Mouse (Mus musculus): ENCODE data around the gene Cops9. TPM values are rescaled to one million over a fixed set of nuclear protein-coding genes. Genes with fewer than 3 reads are reported as not detected.

Cops9 gene
- polyA plus RNA-seq, 1 experiment from 2014 or later: 354 TPM

- H3K4me1 ChIP-seq: no peaks in the 10 kb centered on the region
- no peak overlapping the region for H3K4me3 ChIP-seq
- no peaks in the 10 kb centered on the region for H3K9me3 ChIP-seq
- no peak overlapping the region for H3K4me2 ChIP-seq
- H3K36me3 ChIP-seq: peaks cover 7% of the 10 kb centered on the region; the same call in 1 of the 2 replicates
- WGBS: 66% methylated on average over 5 of the region's 5 CpGs
- H3K9ac ChIP-seq: no peak overlapping the region
- no peaks in the 10 kb centered on the region for H3K27me3 ChIP-seq
- H3K27ac ChIP-seq: no peak overlapping the region
- ATAC-seq (ENCODE audit: borderline replicate concordance, extremely low read depth, low FRiP score, low TSS enrichment): no peak
Observed at GRCm38 (mm10) chr1:92632196-92632595, 9.6 kb downstream of the Cops9 start.

DNA sequence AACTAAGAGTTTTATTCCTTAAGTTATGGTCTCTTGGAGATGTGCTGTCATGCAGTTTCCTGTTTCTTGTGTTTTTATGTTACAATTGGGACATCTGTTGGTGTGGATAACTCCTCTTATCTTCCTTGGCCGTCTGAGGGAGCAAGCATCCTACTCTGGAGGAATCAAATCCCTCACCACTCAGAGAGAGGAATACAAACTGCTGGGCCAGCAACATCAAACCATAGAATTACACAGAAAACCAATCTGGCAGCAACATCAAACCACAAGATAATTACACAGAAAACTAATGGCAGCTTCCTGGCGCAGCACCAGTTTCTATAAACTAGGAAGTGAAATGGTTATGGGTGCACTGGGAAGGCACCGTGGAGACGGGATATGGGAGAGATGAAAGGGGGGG is 13.6 kb downstream of the Cops9 start:
- Histone ChIP-seq H3K4me1 (no peaks in the 10 kb centered on the region), H3K9me3 (no peaks in the 10 kb centered on the region), H3K27me3 (no peaks in the 10 kb centered on the region), H3K4me2 (no peak overlapping the region), H3K27ac (no peak overlapping the region), H3K4me3 (no peak overlapping the region), H3K9ac (no peak overlapping the region), H3K36me3 (no peaks in the 10 kb centered on the region)
- 39% methylated on average over 4 of the region's 4 CpGs for WGBS
- ATAC-seq (ENCODE audit: borderline replicate concordance, extremely low read depth, low FRiP score, low TSS enrichment): no peak

DNA sequence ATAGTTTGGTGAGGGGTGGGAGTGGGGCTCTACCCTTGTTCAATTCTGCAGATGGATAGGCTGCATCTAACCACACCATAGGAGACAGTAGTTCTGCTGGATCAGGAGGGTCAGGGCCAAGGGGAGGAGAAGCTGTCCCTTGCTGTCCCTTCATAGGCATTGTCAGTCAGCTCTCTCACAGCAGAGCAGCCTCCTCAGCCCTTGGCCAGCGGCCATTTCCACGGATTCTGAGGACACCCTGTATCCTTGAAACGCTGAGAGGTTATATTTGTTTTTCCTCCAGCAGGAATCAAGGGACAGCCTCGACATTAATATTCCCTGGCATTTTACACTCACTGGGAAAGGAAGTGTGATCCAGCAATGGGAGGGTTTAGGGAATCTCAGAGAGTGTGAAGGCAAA is 23.4 kb downstream of the Cops9 start:
- no peak overlapping the region for H3K27ac ChIP-seq
- 28% methylated on average over 4 of the region's 4 CpGs for WGBS
- ATAC-seq (ENCODE audit: borderline replicate concordance, extremely low read depth, low FRiP score, low TSS enrichment): no peak
- no peak overlapping the region for H3K4me2 ChIP-seq
- no peaks in the 10 kb centered on the region for H3K36me3 ChIP-seq
- H3K4me1 ChIP-seq: no peaks in the 10 kb centered on the region
- no peak overlapping the region for H3K4me3 ChIP-seq
- H3K9ac ChIP-seq: no peak overlapping the region
- H3K9me3 ChIP-seq: no peaks in the 10 kb centered on the region
- no peaks in the 10 kb centered on the region for H3K27me3 ChIP-seq

GRCm38 (mm10) chr1:92617488-92617887 is 24.3 kb downstream of the Cops9 start, which contains the start of gene Olfr12:
TSS of gene Olfr12 (plus strand) at chr1:92617788.
- Histone ChIP-seq H3K4me1 (no peaks in the 10 kb centered on the region), H3K27ac (no peak within 1 kb of the TSS), H3K27me3 (no peaks in the 10 kb centered on the region), H3K9me3 (no peaks in the 10 kb centered on the region), H3K36me3 (no peaks in the 10 kb centered on the region), H3K9ac (no peak within 1 kb of the TSS), H3K4me3 (no peak within 1 kb of the TSS), H3K4me2 (no peak within 1 kb of the TSS)
- ATAC-seq (ENCODE audit: borderline replicate concordance, extremely low read depth, low FRiP score, low TSS enrichment): no peak
- WGBS: 45% methylated on average over 2 of the region's 2 CpGs

- WGBS: 74% methylated on average over 1 of the region's 1 CpGs
- no peak for ATAC-seq (ENCODE audit: borderline replicate concordance, extremely low read depth, low FRiP score, low TSS enrichment)
- no peak overlapping the region for H3K4me3 ChIP-seq
- H3K9me3 ChIP-seq: no peaks in the 10 kb centered on the region
- no peak overlapping the region for H3K27ac ChIP-seq
- no peak overlapping the region for H3K9ac ChIP-seq
- no peaks in the 10 kb centered on the region for H3K36me3 ChIP-seq
- H3K27me3 ChIP-seq: no peaks in the 10 kb centered on the region
- H3K4me2 ChIP-seq: no peak overlapping the region
- H3K4me1 ChIP-seq: no peaks in the 10 kb centered on the region
Observed at GRCm38 (mm10) chr1:92616046-92616445, 25.7 kb downstream of the Cops9 start.

DNA sequence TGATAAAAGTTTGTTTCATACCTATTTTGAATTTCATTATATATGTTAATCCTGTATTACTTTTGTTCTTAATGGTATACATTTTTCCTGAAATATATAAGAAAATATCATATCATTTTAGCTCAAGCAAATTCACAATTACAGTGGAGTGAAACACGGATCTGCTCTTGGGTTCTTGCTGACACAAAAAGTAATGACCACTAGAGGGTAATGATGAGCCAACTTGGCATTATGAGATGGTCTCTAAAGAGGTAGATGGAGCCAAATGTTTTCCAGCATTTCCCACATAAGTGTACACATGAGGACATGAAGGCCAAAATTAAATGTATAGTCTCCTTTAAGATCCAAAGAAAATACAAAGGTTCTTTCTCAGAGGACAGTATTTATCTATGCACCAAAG is 27.3 kb downstream of the Cops9 start:
- WGBS: 12% methylated on average over 1 of the region's 1 CpGs
- ATAC-seq (ENCODE audit: borderline replicate concordance, extremely low read depth, low FRiP score, low TSS enrichment): no peak
- H3K36me3 ChIP-seq: no peaks in the 10 kb centered on the region

DNA sequence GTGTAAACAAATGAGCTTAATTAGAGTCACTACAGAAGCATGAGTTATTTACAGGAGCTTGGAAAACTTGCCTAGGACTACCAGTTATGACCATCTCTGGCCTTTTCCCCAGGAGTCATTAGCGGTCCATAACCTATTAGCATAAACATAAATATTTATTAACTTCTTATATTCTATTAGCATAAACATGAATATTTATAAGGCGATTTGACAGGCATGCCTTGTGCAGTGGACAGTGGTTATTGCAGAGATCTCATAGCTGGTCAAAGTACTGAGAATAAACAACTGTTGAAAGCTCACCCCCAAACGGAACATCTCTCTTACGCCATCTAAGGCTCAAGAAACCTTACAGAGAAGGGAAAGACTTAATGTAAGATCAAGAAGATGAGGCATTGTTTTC is 28.6 kb downstream of the Cops9 start:
- no peaks in the 10 kb centered on the region for H3K9me3 ChIP-seq
- H3K36me3 ChIP-seq: no peaks in the 10 kb centered on the region
- no peak overlapping the region for H3K9ac ChIP-seq
- no peak overlapping the region for H3K4me2 ChIP-seq
- no peaks in the 10 kb centered on the region for H3K4me1 ChIP-seq
- WGBS: 40% methylated on average over 4 of the region's 4 CpGs
- H3K4me3 ChIP-seq: no peak overlapping the region
- H3K27me3 ChIP-seq: no peaks in the 10 kb centered on the region
- no peak overlapping the region for H3K27ac ChIP-seq
- no peak for ATAC-seq (ENCODE audit: borderline replicate concordance, extremely low read depth, low FRiP score, low TSS enrichment)

More for the DNA sequence above, 27.3 kb downstream of the Cops9 start:
- Histone ChIP-seq H3K4me1 (no peaks in the 10 kb centered on the region), H3K9ac (no peak overlapping the region), H3K4me3 (no peak overlapping the region), H3K9me3 (no peaks in the 10 kb centered on the region), H3K4me2 (no peak overlapping the region), H3K27ac (no peak overlapping the region), H3K27me3 (no peaks in the 10 kb centered on the region)

DNA sequence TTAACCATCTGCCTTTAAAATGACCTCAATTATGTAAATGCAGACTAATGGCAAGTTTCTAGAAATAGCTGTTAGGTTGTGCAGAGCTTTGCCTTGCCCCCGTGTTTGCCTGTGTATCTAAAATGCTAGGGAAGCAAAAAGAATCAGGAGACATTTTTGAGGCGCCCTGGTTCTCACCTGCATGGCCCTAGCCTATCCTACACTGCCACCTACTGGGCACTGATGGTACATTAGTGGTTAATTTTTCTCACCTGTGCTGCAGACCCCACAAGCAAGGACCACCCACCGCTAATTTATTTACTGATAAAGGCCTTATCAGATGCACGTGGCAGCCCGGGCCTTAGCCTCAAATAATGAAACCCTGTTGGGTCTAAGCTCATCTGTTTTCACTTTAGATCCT is 30.8 kb downstream of the Cops9 start:
- no peaks in the 10 kb centered on the region for H3K36me3 ChIP-seq
- no peak overlapping the region for H3K27ac ChIP-seq
- H3K4me2 ChIP-seq: no peak overlapping the region
- no peaks in the 10 kb centered on the region for H3K4me1 ChIP-seq
- ATAC-seq (ENCODE audit: borderline replicate concordance, extremely low read depth, low FRiP score, low TSS enrichment): no peak
- H3K4me3 ChIP-seq: no peak overlapping the region
- no peaks in the 10 kb centered on the region for H3K9me3 ChIP-seq
- no peaks in the 10 kb centered on the region for H3K27me3 ChIP-seq
- WGBS: 4% methylated on average over 5 of the region's 5 CpGs
- H3K9ac ChIP-seq: no peak overlapping the region

DNA sequence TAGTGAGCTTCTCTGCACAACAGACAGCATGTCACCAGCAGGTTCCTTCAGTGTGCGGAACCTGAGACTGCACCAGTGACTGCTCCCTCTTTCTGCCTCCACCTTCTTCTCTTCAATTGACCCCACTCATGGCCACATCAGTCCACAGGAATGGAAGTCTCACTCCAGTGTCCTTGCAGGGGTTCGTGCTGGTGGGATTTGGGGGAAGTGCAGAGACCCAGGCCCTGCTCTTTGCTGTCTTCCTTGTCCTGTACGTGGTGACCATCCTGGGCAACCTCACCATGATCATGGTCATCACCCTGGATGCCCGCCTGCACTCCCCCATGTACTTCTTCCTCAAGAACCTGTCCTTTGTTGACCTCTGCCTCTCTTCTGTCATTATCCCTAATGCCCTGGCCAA is 34.1 kb downstream of the Cops9 start:
- Histone ChIP-seq H3K4me1 (no peaks in the 10 kb centered on the region), H3K27ac (no peak overlapping the region)
- WGBS: 56% methylated on average over 4 of the region's 4 CpGs

DNA sequence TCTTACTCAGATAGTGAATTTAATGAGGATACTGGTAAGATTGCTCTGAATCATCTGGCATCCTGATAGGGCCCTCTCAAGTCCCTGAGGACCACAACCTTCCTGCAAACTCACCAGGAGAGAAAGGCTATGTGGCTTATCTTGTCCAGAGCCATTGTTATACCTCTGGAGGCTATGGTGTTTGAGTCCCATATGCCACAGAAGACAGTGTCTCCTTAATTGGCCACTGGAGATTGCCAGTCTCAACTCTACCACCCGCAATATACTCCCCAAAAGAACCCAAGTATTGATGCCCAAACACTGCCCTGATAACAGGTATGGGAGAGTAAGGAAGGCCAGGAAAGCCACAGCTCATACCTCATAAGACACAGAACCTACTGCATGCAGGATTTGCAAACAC is 36.3 kb downstream of the Cops9 start, which contains the start of gene Olfr1410:
Gene Olfr1410, plus strand, starts transcription at position 301 of the 400 bp plus-strand sequence.
- H3K36me3 ChIP-seq: no peaks in the 10 kb centered on the region
- H3K4me3 ChIP-seq: no peak within 1 kb of the TSS
- no peak for ATAC-seq (ENCODE audit: borderline replicate concordance, extremely low read depth, low FRiP score, low TSS enrichment)
- 96% methylated on average over 1 of the region's 1 CpGs for WGBS
- H3K27me3 ChIP-seq: no peaks in the 10 kb centered on the region
- no peak within 1 kb of the TSS for H3K4me2 ChIP-seq
- no peaks in the 10 kb centered on the region for H3K4me1 ChIP-seq
- no peak within 1 kb of the TSS for H3K27ac ChIP-seq
- H3K9ac ChIP-seq: no peak within 1 kb of the TSS
- H3K9me3 ChIP-seq: no peaks in the 10 kb centered on the region

More for the DNA sequence above, 34.1 kb downstream of the Cops9 start:
- no peaks in the 10 kb centered on the region for H3K36me3 ChIP-seq
- H3K9ac ChIP-seq: no peak overlapping the region
- H3K4me3 ChIP-seq: no peak overlapping the region
- ATAC-seq (ENCODE audit: borderline replicate concordance, extremely low read depth, low FRiP score, low TSS enrichment): no peak
- no peaks in the 10 kb centered on the region for H3K9me3 ChIP-seq
- H3K27me3 ChIP-seq: no peaks in the 10 kb centered on the region
- H3K4me2 ChIP-seq: no peak overlapping the region

DNA sequence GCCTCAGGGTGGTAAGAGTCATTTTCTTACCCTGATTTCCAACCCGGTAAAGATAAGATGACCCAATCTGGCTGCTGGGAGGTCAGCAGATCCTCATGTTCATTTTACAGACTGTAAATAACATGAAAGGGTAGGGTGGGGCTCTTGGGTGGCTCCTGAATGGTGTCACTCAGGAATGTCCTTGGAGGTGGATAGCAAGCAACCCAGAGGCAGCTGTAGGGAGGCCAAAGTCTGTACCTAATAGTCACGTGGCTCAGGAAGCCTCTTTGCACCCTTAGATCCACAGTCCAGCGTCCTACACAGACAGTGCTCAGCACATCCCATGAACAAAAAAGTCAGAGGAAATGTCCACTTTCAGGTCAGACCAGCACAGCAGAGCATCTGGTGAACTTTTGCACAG is 45.8 kb downstream of the Cops9 start:
- 65% methylated on average over 3 of the region's 3 CpGs for WGBS
- no peaks in the 10 kb centered on the region for H3K27me3 ChIP-seq

GRCm38 (mm10) chr1:92594111-92594510 is 47.7 kb downstream of the Cops9 start, which contains the start of gene Olfr1411:
TSS of gene Olfr1411 (plus strand) at chr1:92594411.
- Histone ChIP-seq H3K9me3 (no peaks in the 10 kb centered on the region), H3K4me3 (no peak within 1 kb of the TSS), H3K4me2 (no peak within 1 kb of the TSS), H3K36me3 (no peaks in the 10 kb centered on the region), H3K9ac (no peak within 1 kb of the TSS), H3K27me3 (no peaks in the 10 kb centered on the region), H3K27ac (no peak within 1 kb of the TSS), H3K4me1 (no peaks in the 10 kb centered on the region)
- ATAC-seq (ENCODE audit: borderline replicate concordance, extremely low read depth, low FRiP score, low TSS enrichment): no peak

More for the DNA sequence above, 45.8 kb downstream of the Cops9 start:
- Histone ChIP-seq H3K9me3 (no peaks in the 10 kb centered on the region), H3K9ac (no peak overlapping the region), H3K4me3 (no peak overlapping the region), H3K27ac (no peak overlapping the region), H3K4me2 (no peak overlapping the region), H3K36me3 (no peaks in the 10 kb centered on the region), H3K4me1 (no peaks in the 10 kb centered on the region)
- no peak for ATAC-seq (ENCODE audit: borderline replicate concordance, extremely low read depth, low FRiP score, low TSS enrichment)
